Mouse (Mus musculus): ENCODE measurements around the gene Gclm. TPM values are rescaled to one million over a fixed set of nuclear protein-coding genes. Genes with fewer than 3 reads are reported as not detected.

The Gclm gene
- polyA plus RNA-seq, 1 experiment, result 799 TPM

GRCm38 (mm10) chr3:122308981-122309380 is 63.6 kb downstream of the Gclm start:
- Histone ChIP-seq H3K9me3 (no peaks in the 10 kb centered on the region), H3K4me1 (peaks cover 9% of the 10 kb centered on the region), H3K4me3 (replicated peaks) (no peak overlapping the region), H3K36me3 (replicated peaks; ENCODE audit: low read length) (no peaks in the 10 kb centered on the region), H3K27me3 (replicated peaks) (peaks cover 38% of the 10 kb centered on the region)
- no peak for TF ChIP-seq GATA1 (IDR thresholded peaks at IDR 0.05; ENCODE audit: borderline replicate concordance, low read length)
- no peak for TF ChIP-seq FLI1 (IDR thresholded peaks at IDR 0.05; ENCODE audit: low read length)

GRCm38 (mm10) chr3:122312078-122312477 is 66.7 kb downstream of the Gclm start:
- Histone ChIP-seq H3K4me3 (replicated peaks) (no peak overlapping the region), H3K4me1 (peaks cover 14% of the 10 kb centered on the region), H3K9me3 (no peaks in the 10 kb centered on the region), H3K36me3 (replicated peaks; ENCODE audit: low read length) (no peaks in the 10 kb centered on the region), H3K27me3 (replicated peaks) (peaks cover 23% of the 10 kb centered on the region)
- TF ChIP-seq FLI1 (IDR thresholded peaks at IDR 0.05; ENCODE audit: low read length), result no peak
- TF ChIP-seq GATA1 (IDR thresholded peaks at IDR 0.05; ENCODE audit: borderline replicate concordance, low read length), result no peak

GRCm38 (mm10) chr3:122312936-122313629 is 67.7 kb downstream of the Gclm start:
- H3K9me3 ChIP-seq, result no peaks in the 10 kb centered on the region
- TF ChIP-seq GATA1 (IDR thresholded peaks at IDR 0.05; ENCODE audit: borderline replicate concordance, low read length) (no peak), FLI1 (IDR thresholded peaks at IDR 0.05; ENCODE audit: low read length) (no peak)
- H3K27me3 ChIP-seq (replicated peaks), result peaks cover 23% of the 10 kb centered on the region
- H3K4me3 ChIP-seq (replicated peaks), result no peak overlapping the region
- H3K4me1 ChIP-seq, result peaks cover 14% of the 10 kb centered on the region
- H3K36me3 ChIP-seq (replicated peaks; ENCODE audit: low read length), result no peaks in the 10 kb centered on the region

- H3K4me3 ChIP-seq (replicated peaks), result no peak overlapping the region
- peaks cover 12% of the 10 kb centered on the region for H3K4me1 ChIP-seq
- peaks cover 16% of the 10 kb centered on the region for H3K27me3 ChIP-seq (replicated peaks)
- no peaks in the 10 kb centered on the region for H3K9me3 ChIP-seq
- H3K36me3 ChIP-seq (replicated peaks; ENCODE audit: low read length), result no peaks in the 10 kb centered on the region
- TF ChIP-seq FLI1 (IDR thresholded peaks at IDR 0.05; ENCODE audit: low read length), result no peak
- TF ChIP-seq GATA1 (IDR thresholded peaks at IDR 0.05; ENCODE audit: borderline replicate concordance, low read length), result no peak
Measured at GRCm38 (mm10) chr3:122313936-122314335, 68.6 kb downstream of the Gclm start.

- TF ChIP-seq GATA1 (IDR thresholded peaks at IDR 0.05; ENCODE audit: borderline replicate concordance, low read length), result no peak
- TF ChIP-seq FLI1 (IDR thresholded peaks at IDR 0.05; ENCODE audit: low read length), result no peak
Measured at GRCm38 (mm10) chr3:122316621-122317020, 71.3 kb downstream of the Gclm start.

GRCm38 (mm10) chr3:122317339-122317738 is 72.0 kb downstream of the Gclm start:
- Histone ChIP-seq H3K9me3 (no peaks in the 10 kb centered on the region), H3K4me1 (peaks cover 14% of the 10 kb centered on the region), H3K27me3 (replicated peaks) (peaks cover 39% of the 10 kb centered on the region), H3K36me3 (replicated peaks; ENCODE audit: low read length) (no peaks in the 10 kb centered on the region), H3K4me3 (replicated peaks) (no peak overlapping the region)
- TF ChIP-seq FLI1 (IDR thresholded peaks at IDR 0.05; ENCODE audit: low read length), result no peak
- TF ChIP-seq GATA1 (IDR thresholded peaks at IDR 0.05; ENCODE audit: borderline replicate concordance, low read length), result no peak

More at GRCm38 (mm10) chr3:122316621-122317020, 71.3 kb downstream of the Gclm start:
- peaks cover 32% of the 10 kb centered on the region for H3K27me3 ChIP-seq (replicated peaks)
- no peak overlapping the region for H3K4me3 ChIP-seq (replicated peaks)
- no peaks in the 10 kb centered on the region for H3K9me3 ChIP-seq
- no peaks in the 10 kb centered on the region for H3K36me3 ChIP-seq (replicated peaks; ENCODE audit: low read length)
- peaks cover 11% of the 10 kb centered on the region for H3K4me1 ChIP-seq

Other genes starting within 250 kb of the Gclm start
- gene Abca4, start 201.1 kb upstream of the Gclm start, polyA plus RNA-seq (2012; ENCODE audit: insufficient read depth, low replicate concordance), result 29.2 and 35.1 TPM in 2 replicates
- 0.83 and 4.4 TPM in 2 replicates for gene Dnttip2, start 28.8 kb downstream of the Gclm start, polyA plus RNA-seq (2012; ENCODE audit: insufficient read depth, low replicate concordance)
- gene Bcar3, start 48.6 kb downstream of the Gclm start, polyA plus RNA-seq (2012; ENCODE audit: insufficient read depth, low replicate concordance), result 2.4 and 3.6 TPM in 2 replicates